Mouse (Mus musculus): ENCODE results near the gene Ier3. TPM values are rescaled to one million over a fixed set of nuclear protein-coding genes. Genes with fewer than 3 reads are reported as not detected.

Ier3 gene
- total RNA-seq, 2 experiments from 2014 or later, result 26.8 to 43.0 TPM

DNA sequence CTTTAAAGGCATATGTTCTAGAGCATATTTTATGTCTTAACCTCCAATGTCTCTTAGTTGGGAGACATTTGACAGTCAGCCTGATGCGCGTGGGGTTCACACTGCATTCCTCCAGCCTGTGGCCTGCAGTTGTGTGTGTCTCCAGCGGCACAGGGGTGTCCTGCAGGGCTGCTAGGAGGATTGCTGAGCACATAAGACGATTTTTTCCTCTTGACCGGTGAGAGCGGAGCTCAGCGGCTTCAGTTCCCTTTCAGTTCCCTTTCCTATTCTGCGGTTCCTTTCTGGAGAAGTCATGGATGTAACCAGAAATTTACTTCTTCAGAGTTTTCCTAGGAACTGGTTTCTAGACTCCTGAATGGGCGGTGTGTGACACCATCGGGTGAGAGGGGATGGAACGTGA, 12.1 kb upstream of the Ier3 start:
- no peak for DNase-seq
- intact Hi-C loops (cut with DNase I), result no loop called here

DNA sequence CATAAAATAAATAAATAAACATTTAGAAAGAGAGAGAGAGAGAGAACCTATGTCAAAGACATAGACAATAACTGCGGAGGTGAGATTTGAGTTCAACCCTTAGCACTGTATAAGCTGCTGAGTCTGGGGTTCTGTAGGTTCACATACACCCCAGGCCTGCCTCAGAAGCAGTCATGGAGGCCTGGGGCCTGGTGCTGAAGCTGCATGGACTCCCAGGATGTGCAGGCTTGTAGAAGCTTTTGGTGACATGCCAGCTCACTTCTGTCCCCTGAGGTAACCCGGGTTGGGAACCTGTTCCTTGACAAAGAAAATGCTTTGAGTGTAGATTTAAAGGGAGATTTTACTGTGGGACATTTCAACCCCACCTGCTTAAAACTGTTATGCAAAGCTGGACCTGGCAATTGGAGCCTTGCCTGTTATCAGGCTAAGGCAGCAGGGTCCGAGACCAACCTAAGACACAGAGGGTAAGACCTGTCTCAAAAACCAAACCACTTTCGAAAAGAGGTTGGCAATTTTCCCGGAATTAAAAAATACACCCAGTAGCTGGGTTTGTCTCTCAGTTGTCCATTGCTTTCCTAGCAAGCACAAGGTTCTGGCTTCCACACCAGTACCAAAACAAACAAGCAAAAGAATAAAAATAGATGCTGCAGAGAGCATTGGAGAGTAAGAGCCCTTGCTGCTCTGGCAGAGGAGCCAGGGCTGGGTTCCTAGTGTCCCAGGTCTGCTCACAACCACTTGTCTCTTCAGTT, 10.4 kb upstream of the Ier3 start:
- intact Hi-C loops (cut with DNase I), result loop anchor here (2.0 kb wide), 1 partner anchor 26 kb away; no protein-coding TSS in a partner anchor
- no peak for DNase-seq

DNA sequence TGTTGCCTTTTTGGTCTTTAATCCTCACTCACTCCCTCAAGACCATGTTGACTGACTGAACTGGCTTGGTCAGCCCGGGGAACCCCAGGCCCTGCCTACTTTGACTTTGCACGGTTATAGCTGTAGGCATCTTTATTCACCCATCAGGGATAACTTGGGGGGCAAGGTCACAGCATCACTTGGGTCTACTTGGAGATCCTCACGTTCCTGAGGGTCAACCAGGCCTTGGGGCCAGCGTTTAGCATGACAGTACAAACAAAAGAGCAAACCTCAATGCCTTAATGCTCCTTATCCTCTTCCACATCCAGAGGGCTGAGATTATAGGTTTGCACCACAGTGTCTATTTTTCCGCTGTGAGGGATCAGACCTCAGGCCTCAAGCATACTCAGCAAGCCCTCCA, 9.2 kb upstream of the Ier3 start:
- intact Hi-C loops (cut with DNase I), result no loop called here
- DNase-seq, result no peak

DNA sequence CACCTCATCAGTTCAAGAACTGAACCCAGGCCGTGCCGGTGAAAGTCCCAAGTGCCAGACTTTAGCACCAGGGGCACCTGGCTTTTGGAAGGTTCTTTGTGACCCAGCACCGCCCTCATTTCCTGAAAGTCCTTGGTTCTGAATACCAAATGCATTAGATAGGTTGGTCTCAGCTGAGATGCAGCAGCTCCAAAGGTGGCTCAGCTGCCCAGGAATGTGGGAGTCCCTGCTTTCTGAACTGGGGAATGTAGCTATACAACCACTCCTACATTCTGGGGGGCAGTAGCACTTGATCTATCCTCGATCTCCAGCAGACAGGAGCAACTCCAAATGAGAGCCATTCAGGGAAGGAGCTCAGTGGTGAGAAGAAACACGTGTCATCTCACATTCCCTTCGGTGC, 8.7 kb upstream of the Ier3 start:
- no peak for DNase-seq
- intact Hi-C loops (cut with DNase I), result no loop called here

DNA sequence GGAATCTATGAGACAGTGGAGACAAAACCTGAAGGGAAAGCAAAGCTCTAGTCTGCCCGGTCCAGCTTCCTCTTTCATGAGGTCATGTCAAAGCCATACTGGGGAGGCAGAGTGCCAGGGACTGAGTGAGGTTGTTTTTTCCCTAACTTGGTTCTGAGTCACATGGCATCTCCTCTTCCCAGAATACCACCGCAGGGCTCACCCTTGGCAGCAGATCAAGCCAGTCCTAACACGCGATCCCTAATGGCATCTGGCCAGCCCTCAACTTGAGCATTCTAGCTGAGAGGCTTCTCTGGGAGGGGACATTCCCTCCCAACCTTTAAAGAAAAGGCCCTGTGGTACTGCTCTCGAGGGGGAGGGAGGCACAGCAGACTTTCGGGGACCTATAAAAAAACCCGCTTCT, 8.2 kb upstream of the Ier3 start:
- intact Hi-C loops (cut with DNase I), result no loop called here

DNA sequence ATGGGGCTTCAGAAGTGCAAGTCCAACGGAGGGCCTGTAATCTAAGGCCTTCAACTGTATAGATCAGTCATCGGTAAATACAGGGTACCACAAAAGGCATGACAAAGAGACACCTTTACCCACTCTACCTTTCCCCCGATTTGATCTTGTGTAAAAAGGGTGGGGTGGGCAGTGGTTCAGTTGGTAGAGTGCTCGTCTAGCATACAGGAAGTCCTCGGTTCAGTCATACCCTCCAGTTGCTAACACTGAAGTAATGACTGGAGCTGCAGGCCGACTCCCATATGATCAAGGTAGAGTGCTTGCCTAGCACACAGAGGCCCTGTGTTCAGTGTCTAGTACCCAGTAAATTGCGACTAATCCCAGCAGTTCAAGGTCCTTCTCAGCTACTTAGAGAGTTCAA, 7.8 kb upstream of the Ier3 start:
- intact Hi-C loops (cut with DNase I), result no loop called here
- peak in 1 of 2 experiments; percentile 26 for DNase-seq

More for the DNA sequence above, 8.2 kb upstream of the Ier3 start:
- peak; percentile 92 to 93 for DNase-seq

DNA sequence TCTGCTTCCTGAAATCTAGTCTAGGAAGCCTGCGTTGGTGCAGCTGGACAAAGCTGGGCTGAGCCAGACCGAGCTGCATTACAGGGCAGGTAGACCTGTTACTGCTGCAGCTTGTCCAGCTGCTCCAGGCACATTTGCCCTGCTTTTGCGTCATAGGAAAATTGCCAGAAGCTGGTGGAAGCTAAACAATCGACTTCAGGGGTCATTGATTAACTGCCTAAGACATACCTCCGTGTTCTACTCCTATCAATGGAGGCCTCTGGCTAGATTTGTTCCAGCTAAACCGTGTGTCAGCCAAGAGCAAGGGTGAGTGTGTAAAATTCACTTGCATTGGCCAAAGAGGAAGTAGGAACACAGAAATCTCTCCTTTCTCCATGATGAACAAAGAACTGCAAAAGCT, 6.8 kb upstream of the Ier3 start:
- intact Hi-C loops (cut with DNase I), result no loop called here
- no peak for DNase-seq

DNA sequence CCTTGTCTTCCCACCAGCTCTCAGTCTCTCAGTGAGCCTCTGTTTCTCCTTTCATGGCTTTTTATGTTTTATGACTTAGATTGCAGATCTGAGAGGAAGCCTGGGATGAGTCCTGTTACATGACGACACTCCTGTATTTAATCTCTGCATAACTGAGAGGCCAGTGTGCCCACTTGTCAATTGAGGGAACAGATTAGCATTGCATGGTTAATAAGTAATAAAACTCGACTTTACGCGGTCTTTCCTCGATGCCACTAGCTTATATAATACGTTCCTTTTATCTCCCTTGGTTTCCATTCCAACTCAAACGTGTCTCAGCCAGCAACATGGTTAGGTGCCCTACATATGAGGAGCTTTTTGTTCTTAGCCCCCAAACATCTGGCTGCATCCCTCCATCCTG, 5.6 kb upstream of the Ier3 start:
- DNase-seq, result no peak
- intact Hi-C loops (cut with DNase I), result no loop called here

DNA sequence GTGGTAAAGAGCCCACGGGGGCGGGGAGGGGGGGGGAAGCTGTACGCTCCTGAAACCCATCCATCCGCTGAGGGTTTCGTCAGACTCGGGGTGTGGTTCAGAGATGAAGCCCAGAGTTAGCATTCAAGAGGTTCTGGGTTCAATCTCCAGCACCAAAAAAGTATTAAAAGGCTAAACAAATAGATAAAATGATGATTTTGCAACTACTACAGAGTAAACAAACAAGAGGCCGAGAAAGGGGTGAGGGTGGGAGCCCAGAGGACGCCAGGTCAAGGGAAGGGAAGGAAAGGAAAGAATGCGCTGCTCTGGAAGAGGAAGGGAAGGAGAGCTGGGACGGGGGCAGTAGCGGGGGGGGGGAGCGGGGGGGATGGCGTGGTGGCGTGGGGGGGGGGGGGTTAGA, 4.8 kb upstream of the Ier3 start:
- intact Hi-C loops (cut with DNase I), result no loop called here
- DNase-seq, result no peak

DNA sequence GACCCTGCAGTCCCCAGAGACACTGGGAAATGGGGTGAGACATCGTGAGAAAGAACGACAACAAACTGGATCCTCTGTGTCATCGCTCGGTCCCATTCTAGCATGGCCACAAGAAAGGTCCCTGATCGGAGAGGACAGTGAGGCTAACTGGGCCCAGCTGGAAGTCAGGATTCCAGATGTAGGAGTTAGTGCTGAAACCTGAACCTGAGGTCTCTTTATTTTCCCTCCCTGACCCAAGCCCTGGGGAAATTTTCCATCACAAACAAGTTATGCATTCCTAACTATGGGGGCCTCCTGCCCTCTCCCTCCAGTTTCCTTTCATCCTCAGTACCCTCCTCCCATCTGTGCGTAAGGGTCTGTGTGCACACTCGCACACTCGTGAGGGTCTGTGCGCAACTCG, 4.3 kb upstream of the Ier3 start:
- no peak for DNase-seq
- intact Hi-C loops (cut with DNase I), result no loop called here

DNA sequence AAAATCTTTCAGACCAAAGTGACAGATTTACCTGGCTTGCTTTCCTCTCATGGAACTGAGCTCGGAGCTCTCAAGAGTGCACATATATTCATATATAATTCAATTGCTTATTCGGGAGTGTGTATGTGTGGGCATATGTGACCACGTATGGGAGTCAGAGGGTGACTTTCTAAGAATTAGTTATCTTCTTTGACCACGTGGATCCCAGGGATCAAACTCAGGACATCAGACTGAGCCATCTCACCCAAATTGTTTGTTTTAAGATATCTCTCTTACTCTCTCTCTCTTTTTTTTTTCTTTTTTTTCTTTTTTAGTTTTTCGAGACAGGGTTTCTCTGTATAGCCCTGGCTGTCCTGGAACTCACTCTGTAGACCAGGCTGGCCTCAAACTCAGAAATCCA, 1.4 kb upstream of the Ier3 start:
- no peak for DNase-seq
- intact Hi-C loops (cut with DNase I), result loop anchor here (2.0 kb wide), 1 partner anchor 81 kb away; no protein-coding TSS in a partner anchor

DNA sequence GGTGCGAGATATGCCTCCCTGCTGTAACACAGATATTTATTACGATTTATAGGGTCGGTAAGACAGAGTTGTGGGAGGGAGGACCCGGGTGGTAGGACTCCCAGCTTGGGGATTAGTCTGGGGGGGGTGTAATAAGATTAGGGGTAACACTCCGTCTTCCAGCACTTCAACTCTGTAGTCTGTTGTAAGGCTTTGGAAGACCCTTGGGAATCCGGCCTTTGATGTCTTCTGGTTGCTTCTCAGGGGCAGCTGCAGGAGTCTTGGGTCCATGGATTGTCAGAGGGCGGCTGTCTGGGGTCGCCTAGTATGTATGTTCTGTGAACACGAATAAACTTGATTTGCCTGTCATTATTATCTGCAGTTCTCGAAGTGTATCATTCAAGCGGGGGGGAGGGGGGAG, 1.1 kb downstream of the Ier3 start:
- intact Hi-C loops (cut with DNase I), result no loop called here
- DNase-seq, result peak in 1 of 2 experiments; percentile 36

DNA sequence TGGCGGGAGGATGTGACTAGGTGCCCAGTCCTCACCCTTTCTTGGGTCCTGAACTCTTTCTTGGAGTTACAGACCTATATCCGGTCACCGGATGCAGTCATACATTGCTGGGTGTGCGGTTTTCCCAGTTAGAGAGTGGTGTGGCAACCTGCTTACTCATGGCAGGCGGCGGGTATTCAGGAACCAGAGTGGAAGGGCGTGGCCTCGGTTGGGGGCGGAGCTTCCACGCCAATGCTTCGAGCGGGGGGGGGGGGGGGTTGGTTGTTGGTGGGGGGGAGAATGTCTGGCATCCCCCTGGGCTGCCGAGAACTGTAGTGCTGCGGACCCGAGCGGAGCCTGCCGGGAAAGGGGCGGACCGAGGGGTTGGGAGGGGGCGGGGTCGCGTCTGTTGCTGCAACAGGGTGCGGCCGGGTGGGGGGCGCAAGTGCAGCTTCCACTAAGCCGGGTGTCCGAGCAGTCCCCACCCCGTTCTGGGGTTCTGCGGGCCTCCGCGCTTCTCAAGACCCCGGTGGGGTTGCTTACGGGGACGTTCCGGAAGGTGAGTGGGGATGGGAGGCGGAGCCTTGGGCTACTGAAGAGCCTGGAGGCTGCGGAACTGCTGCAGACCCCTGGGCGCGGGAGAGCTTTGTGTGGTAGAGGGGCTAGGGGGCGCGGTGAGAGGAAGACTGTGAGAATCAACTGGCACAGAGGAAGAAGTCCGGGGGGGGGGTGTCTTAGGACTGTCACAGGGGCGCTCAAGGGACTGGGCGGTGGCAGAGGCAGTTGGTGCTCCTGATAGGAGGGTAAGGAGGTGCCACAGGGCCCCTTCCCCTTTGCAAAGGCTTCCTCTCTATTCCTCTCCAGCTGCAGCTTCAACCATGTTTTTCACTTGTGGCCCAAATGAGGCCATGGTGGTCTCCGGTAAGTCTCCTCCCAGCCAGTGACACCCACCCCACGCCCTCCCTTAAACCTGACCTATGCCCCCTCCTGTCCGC, 1.8 kb downstream of the Ier3 start, which contains the start of gene Flot1:
Gene Flot1, plus strand, starts transcription at position 267 of the 974 bp plus-strand sequence.
- DNase-seq, result peak; percentile 87 to 89
- intact Hi-C loops (cut with DNase I), result no loop called here

DNA sequence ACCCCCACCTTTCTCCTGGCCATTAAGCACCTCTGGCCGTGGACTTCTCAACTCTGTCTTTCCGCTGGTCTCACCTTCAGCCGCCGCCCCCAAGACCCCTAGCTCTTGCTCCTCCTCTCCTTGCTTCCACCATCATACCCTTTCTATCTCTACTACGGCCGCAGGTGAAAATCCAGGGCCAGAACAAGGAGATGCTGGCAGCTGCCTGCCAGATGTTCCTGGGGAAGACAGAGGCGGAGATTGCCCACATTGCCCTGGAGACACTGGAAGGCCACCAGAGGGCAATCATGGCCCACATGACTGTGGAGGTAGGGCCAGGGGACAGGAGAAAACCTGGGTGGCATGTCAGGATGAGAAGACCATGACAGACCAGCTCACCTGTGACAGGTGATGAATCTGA, 2.9 kb downstream of the Ier3 start:
- intact Hi-C loops (cut with DNase I), result no loop called here

DNA sequence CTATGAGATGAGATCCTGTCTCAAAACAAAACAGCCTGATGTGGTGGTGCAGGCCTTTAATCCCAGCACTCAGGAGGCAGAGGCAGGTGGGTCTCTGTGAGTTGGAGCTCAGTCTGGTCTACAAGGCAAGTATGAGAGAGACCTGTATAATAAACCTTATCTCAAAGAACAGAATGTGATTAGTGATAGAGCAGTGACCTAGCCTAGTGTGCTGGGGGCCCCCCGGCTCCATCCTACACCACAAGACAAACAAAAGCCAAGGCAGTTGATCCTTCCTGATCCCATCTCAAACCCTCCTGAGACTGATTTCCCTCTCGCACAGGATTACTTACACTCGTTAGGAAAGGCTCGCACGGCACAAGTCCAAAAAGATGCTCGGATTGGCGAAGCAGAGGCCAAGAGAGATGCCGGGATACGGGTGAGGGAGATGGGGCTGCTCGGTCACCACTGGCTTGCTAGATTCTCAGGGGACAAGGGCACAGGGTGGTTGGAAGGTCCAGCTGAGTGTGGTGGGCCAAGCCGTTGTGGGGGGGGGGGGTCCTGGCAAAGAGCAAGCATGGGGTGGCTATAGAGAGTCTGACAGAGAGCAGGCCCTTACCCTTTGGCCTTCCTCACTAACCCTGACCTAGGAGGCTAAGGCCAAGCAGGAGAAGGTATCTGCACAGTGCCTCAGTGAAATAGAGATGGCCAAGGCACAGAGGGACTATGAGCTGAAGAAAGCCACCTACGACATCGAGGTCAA, 3.8 kb downstream of the Ier3 start:
- intact Hi-C loops (cut with DNase I), result loop anchor here (5.0 kb wide), 1 partner anchor 167 kb away; no protein-coding TSS in a partner anchor
- no peak for DNase-seq

More for the DNA sequence above, 2.9 kb downstream of the Ier3 start:
- DNase-seq, result peak in 1 of 2 experiments; percentile 19

DNA sequence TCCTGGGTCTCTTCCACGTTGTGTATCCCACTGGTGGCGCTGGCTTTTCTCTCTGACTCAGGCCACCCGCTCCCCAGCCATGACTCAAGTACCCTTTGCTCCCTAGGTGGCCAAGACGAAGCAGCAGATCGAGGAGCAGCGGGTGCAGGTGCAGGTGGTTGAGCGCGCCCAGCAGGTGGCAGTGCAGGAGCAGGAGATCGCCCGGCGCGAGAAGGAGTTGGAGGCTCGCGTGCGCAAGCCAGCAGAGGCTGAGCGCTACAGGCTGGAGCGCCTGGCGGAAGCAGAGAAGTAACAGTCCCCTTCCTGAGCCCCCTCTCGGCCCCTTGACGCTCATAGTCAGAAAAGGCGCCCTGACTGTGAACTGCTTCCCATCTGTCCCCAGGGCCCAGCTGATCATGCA, 8.3 kb downstream of the Ier3 start:
- intact Hi-C loops (cut with DNase I), result loop anchor here (2.0 to 5.0 kb wide), 2 partner anchors 91 to 163 kb away; no protein-coding TSS in a partner anchor
- DNase-seq, result peak; percentile 82 to 83

DNA sequence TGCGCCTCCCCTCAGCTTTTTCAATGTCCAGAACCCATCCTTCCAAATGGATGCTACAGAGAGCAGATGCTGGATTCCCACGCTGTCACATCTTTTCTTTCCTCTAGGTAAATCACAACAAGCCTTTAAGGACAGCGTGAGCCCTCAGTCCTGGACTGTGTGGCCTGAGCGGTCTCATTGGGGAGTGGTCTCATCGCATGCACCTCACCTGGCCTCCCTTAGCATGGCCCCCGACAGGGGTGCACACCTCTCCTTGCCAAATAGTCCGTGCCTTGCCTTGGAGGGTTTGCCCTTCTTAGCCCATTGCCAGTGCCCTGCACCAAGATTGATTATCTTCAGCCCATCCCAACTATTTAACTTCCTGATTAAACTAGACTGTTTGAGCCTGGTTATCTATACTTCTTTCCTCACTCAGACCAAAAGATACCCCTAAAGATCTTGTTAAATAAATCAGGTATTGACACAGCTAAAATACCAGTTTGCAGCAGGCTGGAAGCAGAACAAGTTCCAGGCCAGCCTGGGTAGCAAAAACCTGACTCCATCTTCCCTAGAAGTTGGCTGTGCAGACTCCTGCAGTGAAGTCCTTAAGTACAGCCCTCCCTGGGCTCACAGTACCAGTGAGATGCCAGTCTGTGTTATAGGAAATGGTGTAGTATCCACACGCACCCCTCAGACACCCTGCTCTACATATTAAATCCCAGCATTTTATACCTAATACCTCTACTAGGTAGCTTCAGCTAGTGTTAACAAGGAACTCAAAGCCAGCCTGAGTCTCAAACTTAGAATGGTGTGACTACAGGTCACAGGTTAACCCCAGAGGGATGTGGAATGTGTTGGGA, 11.1 kb downstream of the Ier3 start:
- no peak for DNase-seq
- intact Hi-C loops (cut with DNase I), result no loop called here

DNA sequence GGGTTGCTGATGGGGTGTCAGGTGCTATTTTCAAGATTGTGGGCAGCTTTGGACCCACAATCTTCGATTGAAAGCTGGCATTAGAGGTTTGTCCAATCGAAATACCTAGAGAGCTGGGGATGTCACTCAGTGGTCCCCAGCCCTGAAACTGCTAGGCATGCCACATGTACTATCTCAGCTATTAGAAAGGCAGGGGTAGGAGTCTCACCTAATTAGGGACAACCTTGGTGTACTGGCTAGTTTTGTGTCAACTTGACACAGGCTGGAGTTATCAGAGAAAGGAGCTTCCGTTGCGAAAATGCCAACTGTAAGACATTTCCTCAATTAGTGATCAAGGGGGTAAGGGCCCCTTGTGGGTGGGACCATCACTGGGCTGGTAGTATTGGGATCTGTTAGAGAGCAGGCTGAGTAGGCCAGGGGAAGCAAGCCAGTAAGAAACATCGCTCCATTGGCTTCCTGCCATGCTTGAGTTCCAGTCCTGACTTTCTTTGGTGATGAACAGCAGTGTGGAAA, 11.8 kb downstream of the Ier3 start:
- intact Hi-C loops (cut with DNase I), result no loop called here
- no peak for DNase-seq

DNA sequence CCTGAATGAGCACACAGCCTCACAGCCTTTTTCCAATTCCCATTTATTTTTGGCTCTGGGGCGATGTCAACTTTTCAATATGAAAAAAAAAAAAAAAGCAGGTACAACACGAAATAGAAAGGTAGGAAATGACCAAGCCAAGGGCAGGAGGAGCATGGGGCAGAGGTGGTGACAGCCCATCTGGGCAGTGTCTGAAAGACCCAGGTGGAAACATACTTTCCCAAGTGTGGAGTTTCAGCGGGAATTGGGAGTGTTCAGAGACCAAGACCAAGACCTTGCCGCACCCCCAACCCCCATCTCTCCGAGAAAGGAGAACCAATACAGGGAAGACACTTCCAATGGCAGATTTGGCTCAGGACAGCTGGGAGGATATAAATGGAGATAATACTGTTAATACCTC, 12.4 kb downstream of the Ier3 start:
- DNase-seq, result no peak
- intact Hi-C loops (cut with DNase I), result no loop called here

Data from heart, postnatal 36 days (tissue).